Mouse (Mus musculus) embryonic facial prominence, embryonic 12.5 days (tissue): ENCODE results near the gene Dusp16. TPM values are rescaled to one million over a fixed set of nuclear protein-coding genes. Genes with fewer than 3 reads are reported as not detected.

Experiments
- ATAC-seq: fragments of 200-750 bp; cut with Nextera tagmentation; 2 replicates; pipeline ENCODE4 v1.8.0; 2017; ENCODE audit not compliant: insufficient number of reproducible peaks, insufficient read depth, low FRiP score, low TSS enrichment
- H3K27ac ChIP-seq: fragments of 300-500 bp; sonication (generic); 2 replicates; pipeline ENCODE4 v1.5.1; 2016; ENCODE audit warnings: mild to moderate bottlenecking
- H3K27me3 ChIP-seq: fragments of 300-500 bp; sonication (generic); 2 replicates; pipeline ENCODE4 v1.6.1; 2016; ENCODE audit warnings: mild to moderate bottlenecking, moderate library complexity
- H3K36me3 ChIP-seq: fragments of 300-500 bp; sonication (generic); 2 replicates; pipeline ENCODE4 v1.6.1; 2016; ENCODE audit warnings: mild to moderate bottlenecking
- H3K4me1 ChIP-seq: fragments of 300-500 bp; sonication (generic); 2 replicates; pipeline ENCODE4 v1.6.1; 2016
- H3K4me2 ChIP-seq: fragments of 300-500 bp; sonication (generic); replicated peaks from 2 replicates; pipeline ENCODE4 v1.6.1; 2016; ENCODE audit warnings: mild to moderate bottlenecking, moderate library complexity
- H3K4me3 ChIP-seq: fragments of 300-500 bp; sonication (generic); 2 replicates; pipeline ENCODE4 v1.5.1; 2016; ENCODE audit warnings: mild to moderate bottlenecking
- H3K9ac ChIP-seq: fragments of 300-500 bp; sonication (generic); 2 replicates; pipeline ENCODE4 v1.6.1; 2016; ENCODE audit warnings: mild to moderate bottlenecking, moderate library complexity
- H3K9me3 ChIP-seq: fragments of 300-500 bp; sonication (generic); 2 replicates; pipeline ENCODE4 v1.6.1; 2016; ENCODE audit warnings: mild to moderate bottlenecking, moderate library complexity
- WGBS: fragments of 180-500 bp; shearing (Covaris S2); methylation state at CpG from one replicate; pipeline ENCODE4 v1.1.7; 2016; 5-methylcytosine and 5-hydroxymethylcytosine counted together
- polyA plus RNA-seq: library from polyadenylated mRNA; unstranded; fragments of >200 nt; fragmentation: Nextera tagmentation; extraction: Ambion mirVana; gene quantifications from 2 replicates; pipeline ENCODE4 v1.2.1, GENCODE M21; 2016

Dusp16 gene
- polyA plus RNA-seq, 1 experiment from 2014 or later = 18.3 TPM

GRCm38 (mm10) chr6:134756058-134756457 lies 36.4 kb downstream of the Dusp16 start:
- Histone ChIP-seq H3K27me3 (no peaks in the 10 kb centered on the region), H3K4me3 (no peak overlapping the region), H3K36me3 (0 out of 2 replicates have a peak, but pooled peaks cover 4% of the 10 kb centered on the region), H3K9me3 (no peaks in the 10 kb centered on the region), H3K27ac (no peak overlapping the region), H3K9ac (no peak overlapping the region), H3K4me1 (no peaks in the 10 kb centered on the region), H3K4me2 (no peak overlapping the region)
- ATAC-seq = no peak
- WGBS = 91% methylated on average over 4 of the region's 4 CpGs

GRCm38 (mm10) chr6:134753858-134754257 lies 38.6 kb downstream of the Dusp16 start:
- 92% methylated on average over 11 of the region's 11 CpGs for WGBS
- Histone ChIP-seq H3K9me3 (no peaks in the 10 kb centered on the region), H3K4me1 (no peaks in the 10 kb centered on the region), H3K4me2 (no peak overlapping the region), H3K27me3 (no peaks in the 10 kb centered on the region), H3K27ac (no peak overlapping the region), H3K36me3 (0 out of 2 replicates have a peak, but pooled peaks cover 4% of the 10 kb centered on the region), H3K9ac (no peak overlapping the region), H3K4me3 (no peak overlapping the region)
- no peak for ATAC-seq

- no peak overlapping the region for H3K4me3 ChIP-seq
- no peaks in the 10 kb centered on the region for H3K9me3 ChIP-seq
- 93% methylated on average over 4 of the region's 4 CpGs for WGBS
- no peaks in the 10 kb centered on the region for H3K27me3 ChIP-seq
- H3K36me3 ChIP-seq = 0 out of 2 replicates have a peak, but pooled peaks cover 4% of the 10 kb centered on the region
- no peak overlapping the region for H3K27ac ChIP-seq
- ATAC-seq = no peak
- no peak overlapping the region for H3K9ac ChIP-seq
- no peaks in the 10 kb centered on the region for H3K4me1 ChIP-seq
- H3K4me2 ChIP-seq = no peak overlapping the region
Measured at GRCm38 (mm10) chr6:134753412-134753811, 39.0 kb downstream of the Dusp16 start.

- no peak for ATAC-seq
- 50% methylated on average over 5 of the region's 5 CpGs for WGBS
- no peak overlapping the region for H3K9ac ChIP-seq
Measured at GRCm38 (mm10) chr6:134751883-134752647, 40.4 kb downstream of the Dusp16 start.

GRCm38 (mm10) chr6:134751087-134751486 lies 41.3 kb downstream of the Dusp16 start:
- 91% methylated on average over 4 of the region's 4 CpGs for WGBS
- H3K36me3 ChIP-seq = 0 out of 2 replicates have a peak, but pooled peaks cover 4% of the 10 kb centered on the region
- no peak overlapping the region for H3K4me3 ChIP-seq
- H3K27me3 ChIP-seq = no peaks in the 10 kb centered on the region
- H3K9me3 ChIP-seq = no peaks in the 10 kb centered on the region
- H3K27ac ChIP-seq = no peak overlapping the region
- no peaks in the 10 kb centered on the region for H3K4me1 ChIP-seq
- ATAC-seq = no peak
- no peak overlapping the region for H3K9ac ChIP-seq
- H3K4me2 ChIP-seq = no peak overlapping the region

More at GRCm38 (mm10) chr6:134751883-134752647, 40.4 kb downstream of the Dusp16 start:
- H3K9me3 ChIP-seq = no peaks in the 10 kb centered on the region
- H3K36me3 ChIP-seq = 0 out of 2 replicates have a peak, but pooled peaks cover 4% of the 10 kb centered on the region
- no peaks in the 10 kb centered on the region for H3K27me3 ChIP-seq
- H3K4me1 ChIP-seq = no peaks in the 10 kb centered on the region
- no peak overlapping the region for H3K4me2 ChIP-seq
- no peak overlapping the region for H3K4me3 ChIP-seq
- H3K27ac ChIP-seq = no peak overlapping the region

- Histone ChIP-seq H3K4me2 (no peak overlapping the region), H3K27ac (no peak overlapping the region), H3K4me1 (no peaks in the 10 kb centered on the region), H3K27me3 (no peaks in the 10 kb centered on the region), H3K9ac (no peak overlapping the region), H3K36me3 (0 out of 2 replicates have a peak, but pooled peaks cover 4% of the 10 kb centered on the region), H3K4me3 (no peak overlapping the region), H3K9me3 (no peaks in the 10 kb centered on the region)
- no peak for ATAC-seq
- 84% methylated on average over 3 of the region's 3 CpGs for WGBS
Measured at GRCm38 (mm10) chr6:134748126-134748525, 44.3 kb downstream of the Dusp16 start.

- H3K9me3 ChIP-seq = no peaks in the 10 kb centered on the region
- H3K27me3 ChIP-seq = no peaks in the 10 kb centered on the region
- no peaks in the 10 kb centered on the region for H3K36me3 ChIP-seq
- H3K4me3 ChIP-seq = no peak overlapping the region
- H3K27ac ChIP-seq = no peak overlapping the region
- no peak overlapping the region for H3K9ac ChIP-seq
- ATAC-seq = no peak
- H3K4me2 ChIP-seq = no peak overlapping the region
- no peaks in the 10 kb centered on the region for H3K4me1 ChIP-seq
- 93% methylated on average over 7 of the region's 7 CpGs for WGBS
Measured at GRCm38 (mm10) chr6:134745876-134746275, 46.5 kb downstream of the Dusp16 start.

- Histone ChIP-seq H3K4me3 (no peak overlapping the region), H3K27me3 (no peaks in the 10 kb centered on the region), H3K9ac (no peak overlapping the region), H3K4me2 (no peak overlapping the region), H3K4me1 (no peaks in the 10 kb centered on the region), H3K27ac (no peak overlapping the region), H3K36me3 (peaks cover 8% of the 10 kb centered on the region), H3K9me3 (no peaks in the 10 kb centered on the region)
- no peak for ATAC-seq
Measured at GRCm38 (mm10) chr6:134743568-134743967, 48.9 kb downstream of the Dusp16 start.

GRCm38 (mm10) chr6:134736853-134737252 lies 55.6 kb downstream of the Dusp16 start:
- Histone ChIP-seq H3K9ac (no peak overlapping the region), H3K36me3 (peaks cover 16% of the 10 kb centered on the region), H3K4me3 (no peak overlapping the region), H3K4me2 (no peak overlapping the region), H3K27ac (no peak overlapping the region), H3K27me3 (no peaks in the 10 kb centered on the region), H3K4me1 (no peaks in the 10 kb centered on the region), H3K9me3 (no peaks in the 10 kb centered on the region)
- WGBS = 89% methylated on average over 3 of the region's 3 CpGs
- no peak for ATAC-seq

- Histone ChIP-seq H3K4me1 (no peaks in the 10 kb centered on the region), H3K4me3 (no peak overlapping the region), H3K27me3 (no peaks in the 10 kb centered on the region), H3K27ac (no peak overlapping the region), H3K9ac (no peak overlapping the region), H3K36me3 (peaks cover 11% of the 10 kb centered on the region), H3K9me3 (no peaks in the 10 kb centered on the region), H3K4me2 (no peak overlapping the region)
- 86% methylated on average over 5 of the region's 5 CpGs for WGBS
- ATAC-seq = no peak
Measured at GRCm38 (mm10) chr6:134733800-134734221, 58.6 kb downstream of the Dusp16 start.

- Histone ChIP-seq H3K9me3 (no peaks in the 10 kb centered on the region), H3K36me3 (peaks cover 10% of the 10 kb centered on the region; the same call in 1 of the 2 replicates), H3K9ac (no peak overlapping the region), H3K27ac (no peak overlapping the region), H3K27me3 (no peaks in the 10 kb centered on the region), H3K4me2 (no peak overlapping the region), H3K4me3 (no peak overlapping the region), H3K4me1 (no peaks in the 10 kb centered on the region)
- no peak for ATAC-seq
- WGBS = 95% methylated on average over 8 of the region's 8 CpGs
Measured at GRCm38 (mm10) chr6:134732813-134733212, 59.6 kb downstream of the Dusp16 start.

- H3K4me2 ChIP-seq = no peak overlapping the region
- no peaks in the 10 kb centered on the region for H3K4me1 ChIP-seq
- WGBS = 92% methylated on average over 3 of the region's 3 CpGs
- no peak overlapping the region for H3K9ac ChIP-seq
- H3K27me3 ChIP-seq = no peaks in the 10 kb centered on the region
- H3K4me3 ChIP-seq = no peak overlapping the region
- no peak overlapping the region for H3K27ac ChIP-seq
- no peak for ATAC-seq
- 0 out of 2 replicates have a peak, but pooled peaks cover 8% of the 10 kb centered on the region for H3K36me3 ChIP-seq
- H3K9me3 ChIP-seq = no peaks in the 10 kb centered on the region
Measured at GRCm38 (mm10) chr6:134730978-134731377, 61.4 kb downstream of the Dusp16 start.
